Mouse (Mus musculus) thymus, adult 2 months (tissue): ENCODE results near the gene Bmp5.

Experiments
- CTCF ChIP-seq: fragments of 200-500 bp; IDR thresholded peaks from 2 replicates; pipeline ENCODE4 v1.5.1; 2012; ENCODE audit warnings: mild to moderate bottlenecking, control low read depth, low read length, moderate library complexity, borderline replicate concordance; ENCODE audit not compliant: control insufficient read depth, poor library complexity, insufficient read depth; ENCODE audit errors: extremely low read depth
- POLR2A ChIP-seq: fragments of 200-500 bp; IDR thresholded peaks from 2 replicates; pipeline ENCODE4 v1.6.1; 2012; ENCODE audit warnings: mild to moderate bottlenecking, low read length, control low read depth, moderate library complexity; ENCODE audit not compliant: control insufficient read depth, poor library complexity, insufficient read depth; ENCODE audit errors: extremely low read depth

- TF ChIP-seq POLR2A (no peak), CTCF (no peak)
These were observed 33.5 kb downstream of the Bmp5 start for GRCm38 (mm10) chr9:75808659-75809058.
